Mouse (Mus musculus) lung, postnatal 36 days (tissue): ENCODE measurements around the gene Sdc4.
A peak's percentile ranks its signal among the peaks of the same experiment; 100 is the strongest.

Experiments
- DNase-seq: peaks from one replicate; pipeline ENCODE4 v3.0.0; 2022; ENCODE audit warnings: mixed read lengths

The Sdc4 gene

GRCm38 (mm10) chr2:164431676-164432465 is 11.8 kb downstream of the Sdc4 start:
- DNase-seq, result peak; percentile 75

- peak; percentile 52 for DNase-seq
Observed at GRCm38 (mm10) chr2:164430697-164431096, 13.0 kb downstream of the Sdc4 start.

- no peak for DNase-seq
Observed at GRCm38 (mm10) chr2:164429881-164430615, 13.6 kb downstream of the Sdc4 start.

- DNase-seq, result no peak
Observed at GRCm38 (mm10) chr2:164428451-164428850, 15.2 kb downstream of the Sdc4 start.

GRCm38 (mm10) chr2:164426952-164427351 is 16.7 kb downstream of the Sdc4 start:
- DNase-seq, result no peak

- DNase-seq, result no peak
Observed at GRCm38 (mm10) chr2:164426121-164426520, 17.6 kb downstream of the Sdc4 start.

- DNase-seq, result no peak
Observed at GRCm38 (mm10) chr2:164425401-164425800, 18.3 kb downstream of the Sdc4 start.

GRCm38 (mm10) chr2:164424406-164424805 is 19.3 kb downstream of the Sdc4 start:
- no peak for DNase-seq

- no peak for DNase-seq
Observed at GRCm38 (mm10) chr2:164423464-164423863, 20.2 kb downstream of the Sdc4 start.

GRCm38 (mm10) chr2:164422675-164423393 is 20.9 kb downstream of the Sdc4 start:
- no peak for DNase-seq

GRCm38 (mm10) chr2:164421979-164422378 is 21.7 kb downstream of the Sdc4 start:
- no peak for DNase-seq

GRCm38 (mm10) chr2:164421306-164421705 is 22.4 kb downstream of the Sdc4 start:
- no peak for DNase-seq

GRCm38 (mm10) chr2:164419489-164419888 is 24.2 kb downstream of the Sdc4 start:
- DNase-seq, result no peak

GRCm38 (mm10) chr2:164418308-164418875 is 25.3 kb downstream of the Sdc4 start:
- no peak for DNase-seq

GRCm38 (mm10) chr2:164417198-164417597 is 26.5 kb downstream of the Sdc4 start:
- DNase-seq, result peak; percentile 45

- DNase-seq, result no peak
Observed at GRCm38 (mm10) chr2:164414581-164414980, 29.1 kb downstream of the Sdc4 start.

GRCm38 (mm10) chr2:164414167-164414566 is 29.5 kb downstream of the Sdc4 start:
- no peak for DNase-seq

- DNase-seq, result peak; percentile 79
Observed at GRCm38 (mm10) chr2:164407708-164408107, 36.0 kb downstream of the Sdc4 start.

- no peak for DNase-seq
Observed at GRCm38 (mm10) chr2:164405519-164405918, 38.2 kb downstream of the Sdc4 start.

GRCm38 (mm10) chr2:164405060-164405459 is 38.6 kb downstream of the Sdc4 start, which contains the start of gene Matn4:
Gene Matn4, minus strand, starts transcription at chr2:164405160.
- no peak for DNase-seq

GRCm38 (mm10) chr2:164404082-164404990 is 39.4 kb downstream of the Sdc4 start:
- peak; percentile 88 for DNase-seq
